Mouse (Mus musculus) cortical plate, adult 2 months (tissue): ENCODE measurements at regions not wholly inside any gene's neighbourhood (a gene's known extent, or its start where the extent isn't known, plus 50 kb on each side); places are given as distances from the start of the nearest gene placed in this dataset.

Source experiments
- H3K27ac ChIP-seq: fragments of 200-500 bp; 2 replicates; pipeline ENCODE4 v1.5.1; 2012; ENCODE audit warnings: low read length, control low read depth, inconsistent platforms; ENCODE audit not compliant: insufficient read depth
- H3K4me1 ChIP-seq: fragments of 200-500 bp; 2 replicates; pipeline ENCODE4 v1.6.1; 2011; ENCODE audit warnings: low read length; ENCODE audit not compliant: control insufficient read depth, insufficient read depth
- H3K4me3 ChIP-seq: fragments of 200-500 bp; 2 replicates; pipeline ENCODE4 v1.5.1; 2011; ENCODE audit warnings: mild to moderate bottlenecking, low read length, control low read depth; ENCODE audit not compliant: insufficient read depth
- CTCF ChIP-seq: fragments of 200-500 bp; IDR thresholded peaks from 2 replicates; pipeline ENCODE4 v1.5.1; 2011; ENCODE audit warnings: mild to moderate bottlenecking, control low read depth, low read length; ENCODE audit not compliant: insufficient read depth; ENCODE audit errors: extremely low read depth
- POLR2A ChIP-seq: fragments of 200-500 bp; IDR thresholded peaks from 2 replicates; pipeline ENCODE4 v1.6.1; 2011; ENCODE audit warnings: mild to moderate bottlenecking, low read length, control low read depth; ENCODE audit not compliant: insufficient read depth; ENCODE audit errors: extremely low read depth

- no peak overlapping the region for H3K27ac ChIP-seq
- no peaks in the 10 kb centered on the region for H3K4me1 ChIP-seq
- no peak overlapping the region for H3K4me3 ChIP-seq
- TF ChIP-seq CTCF (no peak), POLR2A (no peak)
Measured at GRCm38 (mm10) chr10:16861534-16861933, 861.5 kb upstream of the Cited2 start.

- Histone ChIP-seq H3K4me1 (no peaks in the 10 kb centered on the region), H3K4me3 (no peak overlapping the region), H3K27ac (no peak overlapping the region)
- TF ChIP-seq CTCF: no peak
- no peak for TF ChIP-seq POLR2A
Measured at GRCm38 (mm10) chr10:16866914-16867313, 856.1 kb upstream of the Cited2 start.

- no peak overlapping the region for H3K27ac ChIP-seq
- no peak overlapping the region for H3K4me3 ChIP-seq
- TF ChIP-seq POLR2A: no peak
- no peak for TF ChIP-seq CTCF
- H3K4me1 ChIP-seq: no peaks in the 10 kb centered on the region
Measured at GRCm38 (mm10) chr10:16874131-16874530, 848.9 kb upstream of the Cited2 start.

- no peak overlapping the region for H3K4me3 ChIP-seq
- H3K4me1 ChIP-seq: no peaks in the 10 kb centered on the region
- TF ChIP-seq POLR2A (no peak), CTCF (no peak)
- no peak overlapping the region for H3K27ac ChIP-seq
Measured at GRCm38 (mm10) chr10:16878197-16878596, 844.8 kb upstream of the Cited2 start.

- Histone ChIP-seq H3K27ac (no peak overlapping the region), H3K4me3 (no peak overlapping the region), H3K4me1 (no peaks in the 10 kb centered on the region)
- no peak for TF ChIP-seq POLR2A
- no peak for TF ChIP-seq CTCF
Measured at GRCm38 (mm10) chr10:16893316-16893715, 829.7 kb upstream of the Cited2 start.

GRCm38 (mm10) chr10:16895332-16895731, 827.7 kb upstream of the Cited2 start:
- H3K4me3 ChIP-seq: no peak overlapping the region
- H3K4me1 ChIP-seq: no peaks in the 10 kb centered on the region
- TF ChIP-seq CTCF (no peak), POLR2A (no peak)
- no peak overlapping the region for H3K27ac ChIP-seq

GRCm38 (mm10) chr10:16922888-16923287, 800.1 kb upstream of the Cited2 start:
- H3K4me3 ChIP-seq: no peak overlapping the region
- no peak for TF ChIP-seq CTCF
- no peak for TF ChIP-seq POLR2A

GRCm38 (mm10) chr10:16923851-16924250, 799.2 kb upstream of the Cited2 start:
- Histone ChIP-seq H3K27ac (no peak overlapping the region), H3K4me1 (no peaks in the 10 kb centered on the region)
- TF ChIP-seq CTCF (no peak), POLR2A (no peak)

More at GRCm38 (mm10) chr10:16922888-16923287, 800.1 kb upstream of the Cited2 start:
- H3K4me1 ChIP-seq: no peaks in the 10 kb centered on the region
- no peak overlapping the region for H3K27ac ChIP-seq

GRCm38 (mm10) chr10:16937705-16938104, 785.3 kb upstream of the Cited2 start:
- Histone ChIP-seq H3K4me3 (no peak overlapping the region), H3K27ac (no peak overlapping the region), H3K4me1 (no peaks in the 10 kb centered on the region)
- TF ChIP-seq CTCF (no peak), POLR2A (no peak)

More at GRCm38 (mm10) chr10:16923851-16924250, 799.2 kb upstream of the Cited2 start:
- H3K4me3 ChIP-seq: no peak overlapping the region

- H3K27ac ChIP-seq: no peak overlapping the region
- no peak overlapping the region for H3K4me3 ChIP-seq
- no peaks in the 10 kb centered on the region for H3K4me1 ChIP-seq
- TF ChIP-seq CTCF (no peak), POLR2A (no peak)
Measured at GRCm38 (mm10) chr10:16951636-16952035, 771.4 kb upstream of the Cited2 start.

GRCm38 (mm10) chr10:16960971-16961370, 762.0 kb upstream of the Cited2 start:
- H3K27ac ChIP-seq: no peak overlapping the region
- no peak overlapping the region for H3K4me3 ChIP-seq
- TF ChIP-seq CTCF (no peak), POLR2A (no peak)
- H3K4me1 ChIP-seq: no peaks in the 10 kb centered on the region
